Mouse (Mus musculus) forebrain, postnatal 0 days (tissue): Measurements from ENCODE around the gene Fndc9. TPM values are rescaled to one million over a fixed set of nuclear protein-coding genes. Genes with fewer than 3 reads are reported as not detected.

Experiments used
- ATAC-seq: fragments of 200-750 bp; cut with Nextera tagmentation; 2 replicates; pipeline ENCODE4 v1.8.0; 2017; ENCODE audit warnings: mild to moderate bottlenecking, moderate library complexity
- DNase-seq: peaks from one replicate; pipeline ENCODE4 v3.0.0-alpha.2; 2015
- H3K27ac ChIP-seq: fragments of 300-500 bp; sonication (generic); 2 replicates; pipeline ENCODE4 v1.5.1; 2014; ENCODE audit warnings: low read depth, mild to moderate bottlenecking, antibody characterized with exemption, low read length, moderate library complexity, mixed read lengths
- H3K27me3 ChIP-seq: fragments of 300-500 bp; sonication (generic); 2 replicates; pipeline ENCODE4 v1.6.1; 2014; ENCODE audit warnings: mild to moderate bottlenecking, low read length, mixed read lengths; ENCODE audit not compliant: insufficient read depth
- H3K36me3 ChIP-seq: fragments of 300-500 bp; sonication (generic); 2 replicates; pipeline ENCODE4 v1.6.1; 2014; ENCODE audit warnings: mild to moderate bottlenecking, moderate library complexity; ENCODE audit not compliant: insufficient read depth
- H3K4me1 ChIP-seq: fragments of 300-500 bp; sonication (generic); 2 replicates; pipeline ENCODE4 v1.6.1; 2014; ENCODE audit warnings: antibody characterized with exemption; ENCODE audit not compliant: insufficient read depth
- H3K4me2 ChIP-seq: fragments of 300-500 bp; sonication (generic); 2 replicates; pipeline ENCODE4 v1.6.1; 2014; ENCODE audit warnings: low read depth, mild to moderate bottlenecking, moderate library complexity
- H3K4me3 ChIP-seq: fragments of 300-500 bp; sonication (generic); 2 replicates; pipeline ENCODE4 v1.5.1; 2014; ENCODE audit warnings: low read depth, low read length, mixed read lengths
- H3K9ac ChIP-seq: fragments of 300-500 bp; sonication (generic); 2 replicates; pipeline ENCODE4 v1.6.1; 2014; ENCODE audit warnings: mild to moderate bottlenecking
- H3K9me3 ChIP-seq: fragments of 300-500 bp; sonication (generic); 2 replicates; pipeline ENCODE4 v1.6.1; 2016; ENCODE audit warnings: low read length
- CTCF ChIP-seq: sonication (generic); IDR thresholded peaks from 2 replicates; pipeline ENCODE4 v1.5.1; 2016; ENCODE audit warnings: antibody characterized with exemption, control low read depth, low read depth
- WGBS: fragments of 180-500 bp; shearing (Covaris S2); extraction: QIAGEN DNeasy Blood & Tissue Kit; methylation state at CpG from one replicate; pipeline ENCODE4 v1.1.7; 2014; 5-methylcytosine and 5-hydroxymethylcytosine counted together
- polyA plus RNA-seq: library from polyadenylated mRNA; unstranded; fragments of >200 nt; fragmentation: Nextera tagmentation; extraction: Ambion mirVana; gene quantifications from 2 replicates; pipeline ENCODE4 v1.2.1, GENCODE M21; 2015
- total RNA-seq: library from RNA; depleted of rRNA; stranded (reverse); fragments of >200 nt; gene quantifications from 2 replicates; pipeline ENCODE4 v1.2.3, GENCODE M21; 2014

Fndc9 gene
- total and polyA plus RNA-seq, 2 experiments from 2014 or later = 12.2 to 15.9 TPM

- no peaks in the 10 kb centered on the region for H3K9me3 ChIP-seq
- no peak overlapping the region for H3K4me3 ChIP-seq
- TF ChIP-seq CTCF = no peak
- no peak overlapping the region for H3K27ac ChIP-seq
- H3K36me3 ChIP-seq = peaks cover 57% of the 10 kb centered on the region
- 87% methylated on average over 4 of the region's 4 CpGs for WGBS
- DNase-seq = no peak
- ATAC-seq = no peak
- no peak overlapping the region for H3K4me2 ChIP-seq
- H3K9ac ChIP-seq = no peak overlapping the region
- H3K4me1 ChIP-seq = peaks cover 9% of the 10 kb centered on the region
- H3K27me3 ChIP-seq = no peaks in the 10 kb centered on the region
Observed at GRCm38 (mm10) chr11:46232803-46233202, 2.5 kb upstream of the Fndc9 start.

GRCm38 (mm10) chr11:46233966-46234365 is 1.4 kb upstream of the Fndc9 start:
- H3K9me3 ChIP-seq = no peaks in the 10 kb centered on the region
- H3K36me3 ChIP-seq = peaks cover 62% of the 10 kb centered on the region
- 61% methylated on average over 4 of the region's 4 CpGs for WGBS
- H3K4me2 ChIP-seq = no peak overlapping the region
- no peaks in the 10 kb centered on the region for H3K27me3 ChIP-seq
- no peak overlapping the region for H3K9ac ChIP-seq
- peaks cover 9% of the 10 kb centered on the region for H3K4me1 ChIP-seq
- H3K4me3 ChIP-seq = no peak overlapping the region
- H3K27ac ChIP-seq = peak overlapping the region; percentile 83
- ATAC-seq = peak; percentile 68
- peak; percentile 77 for DNase-seq
- TF ChIP-seq CTCF = no peak

GRCm38 (mm10) chr11:46236976-46237375 is 1.6 kb downstream of the Fndc9 start:
- H3K9me3 ChIP-seq = no peaks in the 10 kb centered on the region
- H3K4me1 ChIP-seq = peaks cover 9% of the 10 kb centered on the region
- no peak overlapping the region for H3K4me2 ChIP-seq
- H3K27ac ChIP-seq = no peak overlapping the region
- ATAC-seq = no peak
- H3K4me3 ChIP-seq = no peak overlapping the region
- no peaks in the 10 kb centered on the region for H3K27me3 ChIP-seq
- no peak overlapping the region for H3K9ac ChIP-seq
- peak; percentile 51 for TF ChIP-seq CTCF
- peaks cover 70% of the 10 kb centered on the region for H3K36me3 ChIP-seq
- DNase-seq = peak; percentile 62
- WGBS = 38% methylated on average over 4 of the region's 4 CpGs

- H3K4me1 ChIP-seq = no peaks in the 10 kb centered on the region
- H3K9me3 ChIP-seq = no peaks in the 10 kb centered on the region
- H3K36me3 ChIP-seq = peaks cover 71% of the 10 kb centered on the region
- no peak for TF ChIP-seq CTCF
- H3K27me3 ChIP-seq = no peaks in the 10 kb centered on the region
- H3K27ac ChIP-seq = no peak overlapping the region
- 97% methylated on average over 7 of the region's 7 CpGs for WGBS
- ATAC-seq (no peak), DNase-seq (no peak)
- no peak overlapping the region for H3K4me2 ChIP-seq
- no peak overlapping the region for H3K9ac ChIP-seq
- H3K4me3 ChIP-seq = no peak overlapping the region
Observed at GRCm38 (mm10) chr11:46241150-46241673, 5.9 kb downstream of the Fndc9 start.

- ATAC-seq (no peak), DNase-seq (no peak)
- Histone ChIP-seq H3K9ac (no peak overlapping the region), H3K36me3 (peaks cover 75% of the 10 kb centered on the region), H3K4me1 (no peaks in the 10 kb centered on the region), H3K27ac (no peak overlapping the region), H3K4me2 (no peak overlapping the region), H3K9me3 (no peaks in the 10 kb centered on the region), H3K27me3 (no peaks in the 10 kb centered on the region), H3K4me3 (no peak overlapping the region)
- WGBS = 94% methylated on average over 8 of the region's 8 CpGs
- no peak for TF ChIP-seq CTCF
Observed at GRCm38 (mm10) chr11:46241985-46242384, 6.7 kb downstream of the Fndc9 start.

GRCm38 (mm10) chr11:46244731-46245604 is 9.6 kb downstream of the Fndc9 start:
- Histone ChIP-seq H3K27me3 (no peaks in the 10 kb centered on the region), H3K27ac (peak overlapping the region; percentile 3; the same call in 1 of the 2 replicates), H3K4me1 (no peaks in the 10 kb centered on the region), H3K36me3 (peaks cover 73% of the 10 kb centered on the region), H3K4me2 (no peak overlapping the region), H3K9me3 (no peaks in the 10 kb centered on the region), H3K4me3 (no peak overlapping the region), H3K9ac (no peak overlapping the region)
- WGBS = 57% methylated on average over 23 of the region's 23 CpGs
- ATAC-seq (peak; percentile 69), DNase-seq (peak; percentile 57)
- TF ChIP-seq CTCF = no peak

- no peaks in the 10 kb centered on the region for H3K27me3 ChIP-seq
- no peaks in the 10 kb centered on the region for H3K4me1 ChIP-seq
- WGBS = 83% methylated on average over 8 of the region's 8 CpGs
- H3K4me3 ChIP-seq = no peak overlapping the region
- no peak overlapping the region for H3K9ac ChIP-seq
- H3K27ac ChIP-seq = 0 out of 2 replicates have a peak overlapping the region, but pooled peaks have one; percentile 3
- no peak for DNase-seq
- no peak overlapping the region for H3K4me2 ChIP-seq
- ATAC-seq = no peak
- H3K9me3 ChIP-seq = no peaks in the 10 kb centered on the region
- TF ChIP-seq CTCF = no peak
- peaks cover 73% of the 10 kb centered on the region for H3K36me3 ChIP-seq
Observed at GRCm38 (mm10) chr11:46245926-46246325, 10.6 kb downstream of the Fndc9 start.
